Mouse (Mus musculus) G1E (cell line): Measurements from ENCODE around the gene Gm4969. TPM values are rescaled to one million over a fixed set of nuclear protein-coding genes. Genes with fewer than 3 reads are reported as not detected.

ENCODE experiments used
- ATAC-seq: 2 replicates; pipeline ENCODE4 v1.8.0; 2016; ENCODE audit warnings: mild to moderate bottlenecking; ENCODE audit not compliant: insufficient number of reproducible peaks, poor library complexity, low FRiP score, severe bottlenecking; ENCODE audit errors: extremely low read depth
- DNase-seq: peaks from one replicate; pipeline ENCODE4 v3.0.0; 2012; ENCODE audit warnings: low spot score
- H3K27me3 ChIP-seq: 2 replicates; pipeline ENCODE4 v1.6.1; 2012; ENCODE audit warnings: mild to moderate bottlenecking, low read length, inconsistent platforms; ENCODE audit not compliant: insufficient read depth
- H3K36me3 ChIP-seq: replicated peaks from 2 replicates; pipeline ENCODE3; 2012; ENCODE audit warnings: mild to moderate bottlenecking, inconsistent platforms
- H3K4me1 ChIP-seq: 2 replicates; pipeline ENCODE4 v1.6.1; 2012; ENCODE audit warnings: low read depth, low read length, inconsistent platforms, mixed read lengths; ENCODE audit not compliant: insufficient read depth
- H3K4me3 ChIP-seq: 2 replicates; pipeline ENCODE4 v1.5.1; 2012; ENCODE audit warnings: low read depth, mild to moderate bottlenecking, inconsistent platforms, low read length, moderate library complexity, mixed read lengths
- H3K9me3 ChIP-seq: replicated peaks from 2 replicates; pipeline ENCODE4 v1.6.1; 2012; ENCODE audit warnings: inconsistent platforms
- CTCF ChIP-seq: IDR thresholded peaks from 2 replicates; pipeline ENCODE4 v1.5.1; 2012; ENCODE audit warnings: low read depth, low read length, inconsistent platforms, mixed read lengths
- GATA1 ChIP-seq: IDR thresholded peaks from 2 replicates; pipeline ENCODE4 v1.6.1; 2012; ENCODE audit warnings: borderline replicate concordance, low read length, inconsistent platforms, mixed read lengths
- GATA2 ChIP-seq: IDR thresholded peaks from 2 replicates; pipeline ENCODE4 v1.6.1; 2012; ENCODE audit warnings: low read depth, low read length, inconsistent platforms, borderline replicate concordance
- POLR2AphosphoS5 ChIP-seq: IDR thresholded peaks from 2 replicates; pipeline ENCODE4 v1.6.1; 2012; ENCODE audit warnings: low read depth, low read length, inconsistent platforms; ENCODE audit not compliant: insufficient replicate concordance
- TAL1 ChIP-seq: conservative IDR thresholded peaks from 2 replicates; pipeline ENCODE4 v1.6.1; 2012; ENCODE audit warnings: low read depth, low read length, inconsistent platforms, mixed read lengths
- polyA plus RNA-seq: library from polyadenylated mRNA; stranded (reverse); fragments of >175 nt; gene quantifications from 2 replicates; pipeline ENCODE4 v1.2.3, GENCODE M21; 2012
- total RNA-seq, 2 experiments: library from RNA; stranded (forward) in 1 of 2; stranded (reverse) in 1 of 2; fragments of 200-1000 nt in 1 of 2; fragments of >200 nt in 1 of 2; fragmentation: Nextera tagmentation in 1 of 2; gene quantifications; 2 replicates each; pipeline ENCODE4 v1.2.3; 2014 to 2017

The Gm4969 gene
- total RNA-seq (2014; fragmentation: Nextera tagmentation) = 0.39 TPM in 1 of 2 replicates, not detected in the other
- 0.05 TPM in 1 of 2 replicates, not detected in the other for total RNA-seq (2017)
- 0.01 TPM in 1 of 2 replicates, not detected in the other for polyA plus RNA-seq

- H3K27me3 ChIP-seq = peaks cover under 1% of the 10 kb centered on the region
- H3K36me3 ChIP-seq = peaks cover 9% of the 10 kb centered on the region
- TF ChIP-seq GATA2 (no peak), POLR2AphosphoS5 (no peak), CTCF (no peak), TAL1 (no peak), GATA1 (no peak)
- no peak for DNase-seq
- peak within 1 kb of the TSS; percentile 41; the same call in 1 of the 2 replicates for H3K4me3 ChIP-seq
- peaks cover 24% of the 10 kb centered on the region for H3K4me1 ChIP-seq
- peaks cover 7% of the 10 kb centered on the region for H3K9me3 ChIP-seq
- ATAC-seq = no peak
Measured at GRCm38 (mm10) chr7:19118028-19118771, at the start of gene Gm4969. Gm4969 (minus strand) TSS chr7:19118368.

GRCm38 (mm10) chr7:19166990-19167389 is 48.8 kb upstream of the Gm4969 start:
- TF ChIP-seq GATA1 = no peak
- no peak for TF ChIP-seq CTCF
- no peak for TF ChIP-seq GATA2
- TF ChIP-seq TAL1 = no peak
- TF ChIP-seq POLR2AphosphoS5 = no peak
- ATAC-seq = no peak
- Histone ChIP-seq H3K27me3 (peaks cover 55% of the 10 kb centered on the region), H3K4me1 (peaks cover 48% of the 10 kb centered on the region), H3K4me3 (no peak overlapping the region), H3K36me3 (peaks cover 16% of the 10 kb centered on the region), H3K9me3 (no peaks in the 10 kb centered on the region)
- DNase-seq = no peak

- Histone ChIP-seq H3K4me3 (peak within 1 kb of the TSS; percentile 63; the same call in 1 of the 2 replicates), H3K27me3 (peaks cover 52% of the 10 kb centered on the region), H3K36me3 (peaks cover 16% of the 10 kb centered on the region), H3K9me3 (no peaks in the 10 kb centered on the region), H3K4me1 (peaks cover 43% of the 10 kb centered on the region)
- ATAC-seq (no peak), DNase-seq (peak; percentile 66)
- no peak for TF ChIP-seq GATA1
- no peak for TF ChIP-seq POLR2AphosphoS5
- no peak for TF ChIP-seq CTCF
- TF ChIP-seq GATA2 = no peak
- TF ChIP-seq TAL1 = no peak
Measured at GRCm38 (mm10) chr7:19165656-19166423, 47.7 kb upstream of the Gm4969 start, which contains the start of gene Gipr. Gipr (minus strand) TSS chr7:19166127.

GRCm38 (mm10) chr7:19164978-19165377 is 46.8 kb upstream of the Gm4969 start:
- DNase-seq (no peak), ATAC-seq (no peak)
- peaks cover 47% of the 10 kb centered on the region for H3K27me3 ChIP-seq
- no peaks in the 10 kb centered on the region for H3K9me3 ChIP-seq
- peaks cover 51% of the 10 kb centered on the region for H3K4me1 ChIP-seq
- TF ChIP-seq CTCF = no peak
- no peak for TF ChIP-seq POLR2AphosphoS5
- no peak for TF ChIP-seq GATA2
- peak overlapping the region; percentile 61; the same call in 1 of the 2 replicates for H3K4me3 ChIP-seq
- H3K36me3 ChIP-seq = peaks cover 21% of the 10 kb centered on the region

GRCm38 (mm10) chr7:19164189-19164588 is 46.0 kb upstream of the Gm4969 start:
- no peak overlapping the region; the same call in 1 of the 2 replicates for H3K4me3 ChIP-seq
- DNase-seq (no peak), ATAC-seq (0 out of 2 replicates have a peak, but pooled peaks have one; percentile 40)
- H3K4me1 ChIP-seq = peaks cover 55% of the 10 kb centered on the region
- peaks cover 29% of the 10 kb centered on the region for H3K36me3 ChIP-seq
- no peak for TF ChIP-seq GATA2
- no peak for TF ChIP-seq GATA1
- TF ChIP-seq TAL1 = no peak
- TF ChIP-seq POLR2AphosphoS5 = no peak
- no peak for TF ChIP-seq CTCF
- H3K27me3 ChIP-seq = peaks cover 39% of the 10 kb centered on the region
- H3K9me3 ChIP-seq = no peaks in the 10 kb centered on the region

GRCm38 (mm10) chr7:19163752-19164151 is 45.6 kb upstream of the Gm4969 start:
- no peak for ATAC-seq

More at GRCm38 (mm10) chr7:19163752-19164151, 45.6 kb upstream of the Gm4969 start:
- no peak for DNase-seq
- peaks cover 32% of the 10 kb centered on the region for H3K36me3 ChIP-seq
- H3K4me3 ChIP-seq = no peak overlapping the region; the same call in 1 of the 2 replicates
- H3K9me3 ChIP-seq = no peaks in the 10 kb centered on the region
- H3K4me1 ChIP-seq = peaks cover 56% of the 10 kb centered on the region
- H3K27me3 ChIP-seq = peaks cover 38% of the 10 kb centered on the region
- TF ChIP-seq GATA2 = no peak
- no peak for TF ChIP-seq CTCF
- no peak for TF ChIP-seq GATA1
- TF ChIP-seq TAL1 = no peak
- no peak for TF ChIP-seq POLR2AphosphoS5
